Mouse (Mus musculus) megakaryocyte, adult 5-6 weeks (primary cell): ENCODE results near the gene Irf4. TPM values are rescaled to one million over a fixed set of nuclear protein-coding genes. Genes with fewer than 3 reads are reported as not detected.

Experiments used
- ATAC-seq: 2 replicates; pipeline ENCODE4 v1.8.0; 2016; ENCODE audit warnings: mild to moderate bottlenecking, inconsistent platforms; ENCODE audit not compliant: poor library complexity, severe bottlenecking
- total RNA-seq, 2 experiments: library from RNA; stranded (forward) in 1 of 2; stranded (reverse) in 1 of 2; fragments of 153-499, 151-499 nt in 1 of 2; fragments of 221-1000, 200-1000 nt in 1 of 2; gene quantifications; 2 replicates each; pipeline versions ENCODE4 v1.2.3 to v1.2.4; 2015 to 2017

Gene Irf4
- total RNA-seq, 2 experiments from 2014 or later = 12.4 to 13.0 TPM

- ATAC-seq = no peak
Measured at GRCm38 (mm10) chr13:30737257-30737656, 11.8 kb upstream of the Irf4 start.

- peak; percentile 92 for ATAC-seq
Measured at GRCm38 (mm10) chr13:30738310-30738840, 10.7 kb upstream of the Irf4 start.

DNA sequence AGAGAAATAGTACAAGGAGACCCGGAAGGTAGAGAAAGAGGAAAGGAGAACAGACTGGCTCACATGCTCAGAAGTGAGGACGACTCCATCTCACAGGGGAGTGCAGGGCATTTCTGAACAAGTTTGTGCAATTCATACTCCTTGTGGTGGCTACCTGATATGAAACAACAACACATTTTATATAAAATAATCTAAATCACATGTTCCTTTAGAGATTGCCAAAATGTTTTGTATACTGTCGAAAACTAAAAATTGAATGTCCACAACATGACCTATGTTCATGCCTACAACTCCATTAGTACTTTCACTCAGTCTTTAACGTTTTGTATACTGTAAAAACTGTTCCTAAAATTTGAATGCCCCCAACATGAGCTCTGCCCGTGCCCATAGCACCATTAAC, 7.9 kb upstream of the Irf4 start:
- ATAC-seq = no peak

GRCm38 (mm10) chr13:30742411-30742970, 6.5 kb upstream of the Irf4 start:
- ATAC-seq = no peak

- ATAC-seq = no peak
Measured at GRCm38 (mm10) chr13:30745121-30745520, 3.9 kb upstream of the Irf4 start.

DNA sequence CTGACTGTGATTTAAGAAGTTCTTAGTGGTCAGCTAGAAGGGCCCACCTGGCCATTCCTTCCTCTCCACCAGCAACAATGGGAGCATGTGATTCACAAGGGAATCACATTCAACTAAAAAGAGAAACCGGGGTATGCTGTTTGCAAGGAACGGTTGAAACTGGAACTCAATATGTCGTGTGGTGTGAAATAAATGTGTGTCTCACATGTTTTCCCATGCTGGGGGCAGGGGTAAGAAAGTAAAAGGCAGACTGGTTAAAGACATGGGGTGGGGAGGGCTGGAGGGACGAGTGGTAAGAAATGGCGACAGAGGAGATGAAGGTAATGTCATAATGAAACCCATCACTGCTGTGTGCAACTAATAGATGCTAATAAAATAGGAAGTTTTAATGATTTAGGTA, 2.0 kb upstream of the Irf4 start:
- ATAC-seq = no peak

- ATAC-seq = no peak
Measured at GRCm38 (mm10) chr13:30747504-30747903, 1.5 kb upstream of the Irf4 start.

- no peak for ATAC-seq
Measured at GRCm38 (mm10) chr13:30748321-30748720, 705 bp upstream of the Irf4 start.

DNA sequence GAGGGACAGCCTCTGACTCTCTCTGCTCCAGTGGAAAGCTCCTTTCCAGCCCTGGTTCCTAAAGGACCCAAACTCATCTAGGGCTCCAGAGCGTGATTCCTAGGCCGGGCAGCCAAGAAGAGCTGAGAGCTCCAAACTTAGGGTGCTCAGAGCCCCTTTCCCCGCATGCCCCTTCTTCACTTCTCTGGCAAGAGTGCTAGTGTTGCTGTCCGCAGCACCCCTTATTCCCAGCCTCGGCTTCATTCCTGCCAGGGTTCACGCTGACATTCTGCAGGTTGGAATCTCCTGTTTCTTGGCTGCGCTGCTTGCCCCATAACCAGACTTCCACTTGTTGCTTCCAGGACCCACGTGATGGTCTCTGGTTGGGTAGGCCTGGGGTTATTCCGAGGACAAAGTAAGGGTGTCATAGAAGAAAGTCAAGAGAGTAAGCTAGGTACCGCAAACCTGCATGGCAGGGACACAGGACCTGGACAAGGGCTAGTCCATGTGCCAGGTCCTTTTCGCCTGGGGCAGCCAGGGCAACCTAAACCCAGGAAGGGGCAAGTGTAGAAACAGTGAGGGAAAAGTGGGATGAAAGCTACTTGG, 623 bp downstream of the Irf4 start:
- no peak for ATAC-seq

DNA sequence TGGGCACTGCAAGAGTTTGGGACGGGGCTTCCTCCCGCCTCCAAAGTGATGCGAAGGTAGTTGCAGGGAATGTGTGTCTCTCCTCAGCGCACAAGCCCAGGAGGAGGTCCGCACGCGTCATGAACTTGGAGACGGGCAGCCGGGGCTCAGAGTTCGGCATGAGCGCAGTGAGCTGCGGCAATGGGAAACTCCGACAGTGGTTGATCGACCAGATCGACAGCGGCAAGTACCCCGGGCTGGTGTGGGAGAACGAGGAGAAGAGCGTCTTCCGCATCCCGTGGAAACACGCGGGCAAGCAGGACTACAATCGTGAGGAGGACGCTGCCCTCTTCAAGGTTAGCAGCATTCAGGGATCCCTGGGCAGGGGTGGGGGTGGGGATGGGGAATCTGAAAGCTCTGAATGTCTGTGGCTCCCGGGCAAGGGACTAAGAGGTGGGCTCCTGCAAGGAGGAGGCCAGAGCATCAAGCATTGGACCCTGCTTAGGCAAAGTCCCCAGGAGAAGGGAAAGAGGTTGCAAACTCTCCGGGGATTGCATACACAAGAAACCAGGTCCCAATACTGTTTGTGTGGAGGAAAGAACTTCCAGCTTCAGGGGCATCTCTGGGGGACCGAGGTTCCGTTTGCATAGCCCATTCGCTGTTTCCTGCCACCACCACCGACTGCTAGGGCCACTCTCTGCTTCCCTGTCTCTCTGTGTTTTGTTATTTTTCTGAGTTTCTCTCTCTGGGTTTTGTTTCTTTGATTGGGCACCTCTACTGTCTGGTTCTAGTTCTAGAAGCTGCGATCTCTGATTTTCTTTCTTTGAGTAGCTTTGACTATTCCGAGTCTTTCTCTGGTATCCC, 1.7 kb downstream of the Irf4 start:
- ATAC-seq = no peak

GRCm38 (mm10) chr13:30751304-30751580, 2.2 kb downstream of the Irf4 start:
- no peak for ATAC-seq

GRCm38 (mm10) chr13:30752581-30753187, 3.7 kb downstream of the Irf4 start:
- no peak for ATAC-seq

DNA sequence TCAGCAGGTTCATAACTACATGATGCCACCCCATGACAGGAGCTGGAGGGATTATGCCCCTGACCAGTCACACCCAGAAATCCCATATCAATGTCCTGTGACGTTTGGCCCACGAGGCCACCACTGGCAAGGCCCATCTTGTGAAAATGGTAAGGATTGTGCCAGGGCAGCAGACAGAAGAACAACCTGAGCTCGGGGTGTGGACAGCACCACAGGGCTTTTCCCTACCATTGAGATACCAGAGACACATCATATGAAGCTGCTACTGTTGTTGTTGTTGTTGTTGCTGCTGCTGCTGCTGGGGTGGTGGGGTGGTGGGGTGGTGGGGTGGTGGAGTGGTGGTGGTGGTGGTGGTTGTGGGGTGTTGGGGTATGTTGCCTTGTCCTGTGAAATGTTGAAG, 4.4 kb downstream of the Irf4 start:
- ATAC-seq = no peak

- ATAC-seq = no peak
Measured at GRCm38 (mm10) chr13:30754066-30754465, 5.0 kb downstream of the Irf4 start.

- ATAC-seq = no peak
Measured at GRCm38 (mm10) chr13:30754825-30755476, 5.9 kb downstream of the Irf4 start.

GRCm38 (mm10) chr13:30755577-30755976, 6.6 kb downstream of the Irf4 start:
- ATAC-seq = no peak

- ATAC-seq = no peak
Measured at GRCm38 (mm10) chr13:30755998-30756639, 7.1 kb downstream of the Irf4 start.

DNA sequence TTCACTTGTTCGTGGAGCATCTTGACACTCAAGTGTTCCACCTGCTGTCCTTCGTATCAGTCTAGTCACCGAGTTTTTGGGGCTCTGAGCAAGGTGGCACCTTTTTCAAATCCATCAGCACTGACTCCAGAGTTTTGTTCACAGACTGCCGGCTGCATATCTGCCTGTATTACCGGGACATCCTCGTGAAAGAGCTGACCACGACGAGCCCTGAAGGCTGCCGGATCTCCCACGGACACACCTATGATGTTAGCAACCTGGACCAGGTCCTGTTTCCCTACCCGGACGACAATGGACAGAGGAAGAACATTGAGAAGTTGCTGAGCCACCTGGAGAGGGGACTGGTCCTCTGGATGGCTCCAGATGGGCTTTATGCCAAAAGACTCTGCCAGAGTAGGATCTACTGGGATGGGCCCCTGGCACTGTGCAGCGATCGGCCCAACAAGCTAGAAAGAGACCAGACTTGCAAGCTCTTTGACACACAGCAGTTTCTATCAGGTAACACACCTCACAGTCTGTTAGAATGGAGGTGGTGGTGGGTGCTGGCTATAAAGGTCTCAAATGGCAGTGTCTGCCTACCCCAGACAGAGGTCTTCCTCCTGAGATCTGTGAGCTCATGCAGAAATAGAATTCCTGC, 8.4 kb downstream of the Irf4 start:
- no peak for ATAC-seq

DNA sequence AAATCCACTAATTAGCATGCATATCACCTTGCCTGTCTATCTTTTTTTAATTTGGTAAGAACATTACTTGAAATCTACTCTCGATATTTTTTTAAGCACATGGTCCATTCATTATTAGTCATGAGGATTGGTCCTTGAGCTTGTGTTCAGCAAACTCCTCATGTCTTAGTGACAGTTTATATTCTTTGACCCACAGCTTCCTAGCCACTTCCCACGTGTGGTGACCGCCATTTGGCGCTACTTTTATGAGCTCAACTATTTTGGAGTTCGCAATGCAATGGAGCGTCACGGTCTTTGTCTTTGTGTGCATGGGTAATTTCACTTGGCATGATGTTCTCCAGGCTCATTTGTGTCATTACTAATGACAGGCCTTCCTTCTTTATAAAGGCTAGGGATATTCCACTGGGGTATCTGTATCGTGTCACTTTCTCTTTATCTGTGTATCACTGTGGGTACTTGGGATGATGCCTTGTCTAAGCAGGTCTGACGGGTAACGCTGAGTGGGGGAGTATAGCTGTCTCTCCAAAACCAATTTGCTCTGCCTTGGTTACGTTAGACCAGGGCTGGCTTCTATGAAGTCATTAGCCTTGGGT, 9.9 kb downstream of the Irf4 start:
- ATAC-seq = no peak
